Mouse (Mus musculus): ENCODE results near the gene Mrto4. TPM values are rescaled to one million over a fixed set of nuclear protein-coding genes. Genes with fewer than 3 reads are reported as not detected.
A peak's percentile ranks its signal among the peaks of the same experiment; 100 is the strongest.

Mrto4 gene
- polyA plus RNA-seq, 1 experiment from 2014 or later: 39.0 TPM

DNA sequence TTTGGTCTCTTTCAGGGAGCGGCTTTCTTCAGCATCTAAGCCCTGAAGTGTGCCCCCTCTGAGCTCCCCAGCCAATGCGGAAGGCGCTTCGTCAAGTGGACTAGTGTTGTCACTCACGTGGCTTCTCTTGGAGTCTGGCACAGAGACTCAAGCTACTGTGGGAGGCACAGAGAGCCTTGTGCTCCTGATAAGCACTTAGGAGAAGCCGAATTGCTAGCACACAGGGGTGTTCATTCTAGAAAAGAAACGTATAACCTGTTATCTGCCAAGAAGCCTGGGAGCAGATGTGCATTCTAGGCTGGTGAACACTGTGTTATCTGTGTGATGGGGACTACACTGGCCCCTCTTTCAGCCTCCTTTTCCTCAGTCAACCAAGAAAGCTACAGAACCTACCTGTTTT, 16.9 kb downstream of the Mrto4 start:
- Histone ChIP-seq H3K36me3 (ENCODE audit: control insufficient read depth, insufficient read depth) (no peaks in the 10 kb centered on the region), H3K4me2 (replicated peaks; ENCODE audit: low read depth) (no peak overlapping the region), H3K27me3 (replicated peaks; ENCODE audit: control insufficient read depth, insufficient read depth, low read length) (no peaks in the 10 kb centered on the region), H3K27ac (ENCODE audit: low read depth, low read length) (no peak overlapping the region), H3K9ac (ENCODE audit: low read depth, low read length) (no peak overlapping the region), H3K4me3 (ENCODE audit: low read depth, low read length) (no peak overlapping the region), H3K9me3 (ENCODE audit: control insufficient read depth) (no peaks in the 10 kb centered on the region), H3K4me1 (replicated peaks; ENCODE audit: control insufficient read depth, insufficient read depth, low read length) (0 out of 2 replicates have a peak, but pooled peaks cover 2% of the 10 kb centered on the region)
- TF ChIP-seq CTCF (IDR thresholded peaks at IDR 0.05; ENCODE audit: low read depth): no peak
- 0 out of 2 replicates have a peak, but pooled peaks have one; percentile 13 for ATAC-seq
- 44% methylated on average over 7 of the region's 7 CpGs for WGBS

DNA sequence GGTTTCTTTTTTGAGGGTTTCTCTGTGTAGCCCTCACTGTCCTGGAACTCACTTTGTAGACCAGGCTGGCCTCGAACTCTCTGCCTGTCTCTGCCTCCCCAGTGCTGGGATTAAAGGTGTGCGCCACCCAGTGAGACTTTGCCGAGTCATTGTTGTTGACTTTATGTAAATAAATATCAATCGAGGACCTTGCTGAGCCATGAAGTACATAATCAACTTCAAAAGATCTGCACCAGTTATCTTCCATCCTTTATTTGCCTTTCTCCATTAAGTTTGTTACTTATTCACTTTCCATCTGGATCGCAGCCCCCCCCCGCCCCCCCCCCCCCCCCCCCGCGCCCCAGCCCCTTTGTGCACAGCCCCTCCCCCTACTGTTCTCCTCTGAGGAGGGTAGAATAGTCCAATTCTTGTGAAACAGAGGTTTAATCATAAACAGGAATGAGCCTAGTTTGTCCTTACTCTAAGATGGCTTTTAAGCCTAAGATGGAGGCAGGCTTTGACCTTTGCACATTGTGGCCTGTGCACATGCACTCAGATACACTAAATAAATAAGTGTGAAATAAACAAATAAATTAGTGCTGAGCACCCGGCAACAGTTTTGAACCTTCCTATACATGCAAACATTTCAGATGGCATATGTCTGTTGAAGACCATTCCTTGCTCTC, 17.6 kb downstream of the Mrto4 start:
- Histone ChIP-seq H3K9ac (ENCODE audit: low read depth, low read length) (no peak overlapping the region), H3K27me3 (replicated peaks; ENCODE audit: control insufficient read depth, insufficient read depth, low read length) (no peaks in the 10 kb centered on the region), H3K27ac (ENCODE audit: low read depth, low read length) (no peak overlapping the region), H3K4me1 (replicated peaks; ENCODE audit: control insufficient read depth, insufficient read depth, low read length) (0 out of 2 replicates have a peak, but pooled peaks cover 2% of the 10 kb centered on the region), H3K4me2 (replicated peaks; ENCODE audit: low read depth) (no peak overlapping the region), H3K4me3 (ENCODE audit: low read depth, low read length) (no peak overlapping the region), H3K9me3 (ENCODE audit: control insufficient read depth) (no peaks in the 10 kb centered on the region), H3K36me3 (ENCODE audit: control insufficient read depth, insufficient read depth) (no peaks in the 10 kb centered on the region)
- ATAC-seq: peak; percentile 42; the same call in 1 of the 2 replicates
- 23% methylated on average over 8 of the region's 9 CpGs for WGBS
- TF ChIP-seq CTCF (IDR thresholded peaks at IDR 0.05; ENCODE audit: low read depth): no peak

DNA sequence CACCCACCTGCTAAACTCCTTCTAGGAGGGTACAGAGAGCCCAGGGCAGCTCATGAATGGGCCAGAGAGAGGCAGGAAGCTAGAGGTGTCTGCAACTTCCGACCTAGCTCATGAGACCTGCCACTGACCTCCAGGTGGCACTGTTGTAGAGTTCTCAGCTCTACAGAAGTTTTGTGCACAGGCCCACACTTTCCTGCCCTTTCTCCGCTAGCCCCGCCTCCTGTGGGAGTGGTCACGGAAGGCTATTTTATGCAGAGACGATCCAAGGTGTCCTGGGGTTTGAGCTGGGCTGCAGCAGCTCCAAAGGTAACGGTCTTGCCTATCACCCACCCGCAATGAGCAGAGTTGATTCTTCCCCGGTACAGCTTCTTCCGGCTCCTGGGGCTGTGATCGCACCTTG, 21.8 kb downstream of the Mrto4 start:
- H3K4me3 ChIP-seq (ENCODE audit: low read depth, low read length): peak overlapping the region; percentile 34
- peak overlapping the region; percentile 67 for H3K4me2 ChIP-seq (replicated peaks; ENCODE audit: low read depth)
- H3K9ac ChIP-seq (ENCODE audit: low read depth, low read length): no peak overlapping the region
- 0 out of 2 replicates have a peak, but pooled peaks cover 2% of the 10 kb centered on the region for H3K4me1 ChIP-seq (replicated peaks; ENCODE audit: control insufficient read depth, insufficient read depth, low read length)
- no peaks in the 10 kb centered on the region for H3K27me3 ChIP-seq (replicated peaks; ENCODE audit: control insufficient read depth, insufficient read depth, low read length)
- WGBS: 5% methylated on average over 10 of the region's 10 CpGs
- TF ChIP-seq CTCF (IDR thresholded peaks at IDR 0.05; ENCODE audit: low read depth): peak; percentile 87
- no peaks in the 10 kb centered on the region for H3K9me3 ChIP-seq (ENCODE audit: control insufficient read depth)
- H3K36me3 ChIP-seq (ENCODE audit: control insufficient read depth, insufficient read depth): no peaks in the 10 kb centered on the region
- no peak overlapping the region for H3K27ac ChIP-seq (ENCODE audit: low read depth, low read length)
- ATAC-seq: peak; percentile 86

DNA sequence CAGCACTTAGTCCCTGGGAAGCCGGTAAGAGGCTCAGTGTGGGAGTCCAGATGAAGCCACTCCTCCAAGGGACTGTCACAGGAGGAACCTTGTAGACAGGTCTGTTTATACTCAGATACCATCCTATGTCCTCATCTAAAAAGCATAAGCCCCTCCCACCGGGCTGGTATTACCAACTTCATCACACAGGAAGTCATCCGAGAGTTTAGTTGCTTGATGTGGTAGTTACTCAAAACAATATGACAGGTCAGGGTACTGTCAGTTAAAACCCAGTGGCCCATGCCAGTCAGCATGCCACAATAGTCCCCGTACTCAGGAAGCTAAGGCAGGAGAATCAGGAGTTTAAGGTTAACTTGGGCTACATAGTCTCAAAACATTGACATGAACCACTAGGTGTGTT, 32.6 kb downstream of the Mrto4 start:
- Histone ChIP-seq H3K4me3 (ENCODE audit: low read depth, low read length) (no peak overlapping the region), H3K9ac (ENCODE audit: low read depth, low read length) (no peak overlapping the region), H3K9me3 (ENCODE audit: control insufficient read depth) (no peaks in the 10 kb centered on the region), H3K4me2 (replicated peaks; ENCODE audit: low read depth) (no peak overlapping the region), H3K4me1 (replicated peaks; ENCODE audit: control insufficient read depth, insufficient read depth, low read length) (no peaks in the 10 kb centered on the region), H3K27me3 (replicated peaks; ENCODE audit: control insufficient read depth, insufficient read depth, low read length) (no peaks in the 10 kb centered on the region), H3K27ac (ENCODE audit: low read depth, low read length) (no peak overlapping the region), H3K36me3 (ENCODE audit: control insufficient read depth, insufficient read depth) (peaks cover 45% of the 10 kb centered on the region)
- TF ChIP-seq CTCF (IDR thresholded peaks at IDR 0.05; ENCODE audit: low read depth): no peak
- 94% methylated on average over 4 of the region's 4 CpGs for WGBS
- ATAC-seq: no peak

DNA sequence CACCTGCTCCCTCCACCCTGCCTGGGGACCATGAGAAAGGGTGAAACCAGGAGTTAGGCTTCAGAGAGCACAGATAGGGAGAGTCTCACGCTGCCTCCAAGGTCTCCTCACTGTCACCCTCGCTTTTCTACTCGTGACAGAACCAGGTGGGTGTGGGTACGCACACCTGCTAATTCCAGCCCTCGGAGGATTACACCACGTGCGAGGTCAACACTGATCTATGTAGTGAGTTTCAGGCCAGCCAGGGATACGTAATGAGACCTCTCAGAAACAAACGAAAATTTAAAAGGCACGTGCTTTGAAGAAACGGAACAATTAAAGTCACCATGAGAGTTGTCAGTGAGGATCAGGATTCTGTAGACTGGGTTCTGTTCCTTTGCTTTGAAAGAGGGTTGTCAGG, 33.9 kb downstream of the Mrto4 start:
- Histone ChIP-seq H3K4me2 (replicated peaks; ENCODE audit: low read depth) (no peak overlapping the region), H3K27me3 (replicated peaks; ENCODE audit: control insufficient read depth, insufficient read depth, low read length) (no peaks in the 10 kb centered on the region), H3K9me3 (ENCODE audit: control insufficient read depth) (no peaks in the 10 kb centered on the region), H3K4me1 (replicated peaks; ENCODE audit: control insufficient read depth, insufficient read depth, low read length) (no peaks in the 10 kb centered on the region), H3K9ac (ENCODE audit: low read depth, low read length) (no peak overlapping the region), H3K36me3 (ENCODE audit: control insufficient read depth, insufficient read depth) (peaks cover 56% of the 10 kb centered on the region), H3K27ac (ENCODE audit: low read depth, low read length) (no peak overlapping the region), H3K4me3 (ENCODE audit: low read depth, low read length) (no peak overlapping the region)
- TF ChIP-seq CTCF (IDR thresholded peaks at IDR 0.05; ENCODE audit: low read depth): no peak
- no peak for ATAC-seq
- WGBS: 88% methylated on average over 11 of the region's 11 CpGs

DNA sequence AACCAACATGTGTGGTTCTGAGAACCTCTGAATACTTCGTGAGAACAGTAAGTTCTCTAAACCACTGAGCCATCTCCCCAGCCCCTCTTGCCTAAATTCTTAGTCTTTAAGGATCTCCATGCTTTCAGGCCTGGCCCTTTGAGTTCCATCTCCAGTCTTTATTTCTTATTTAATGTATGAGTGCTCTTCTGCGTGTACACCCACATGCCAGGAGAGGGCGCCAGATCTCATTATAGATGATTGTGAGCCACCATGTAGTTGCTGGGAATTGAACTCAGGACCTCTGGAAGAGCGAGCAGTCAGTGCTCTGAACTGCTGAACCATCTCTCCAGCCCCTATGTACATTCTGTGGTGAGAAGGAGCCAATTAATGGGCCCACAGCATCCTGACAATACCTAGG, 39.7 kb downstream of the Mrto4 start:
- no peak for ATAC-seq
- no peaks in the 10 kb centered on the region for H3K4me1 ChIP-seq (replicated peaks; ENCODE audit: control insufficient read depth, insufficient read depth, low read length)
- no peaks in the 10 kb centered on the region for H3K9me3 ChIP-seq (ENCODE audit: control insufficient read depth)
- H3K27ac ChIP-seq (ENCODE audit: low read depth, low read length): peak overlapping the region; percentile 91
- no peaks in the 10 kb centered on the region for H3K27me3 ChIP-seq (replicated peaks; ENCODE audit: control insufficient read depth, insufficient read depth, low read length)
- 59% methylated on average over 4 of the region's 4 CpGs for WGBS
- peak; percentile 74 for TF ChIP-seq CTCF (IDR thresholded peaks at IDR 0.05; ENCODE audit: low read depth)
- peak overlapping the region; percentile 85; the same call in 1 of the 2 replicates for H3K4me3 ChIP-seq (ENCODE audit: low read depth, low read length)
- peak overlapping the region; percentile 94 for H3K4me2 ChIP-seq (replicated peaks; ENCODE audit: low read depth)
- no peak overlapping the region for H3K9ac ChIP-seq (ENCODE audit: low read depth, low read length)
- H3K36me3 ChIP-seq (ENCODE audit: control insufficient read depth, insufficient read depth): peaks cover 37% of the 10 kb centered on the region

All from intestine, postnatal 0 days (tissue).